Mouse (Mus musculus): ENCODE results near the gene Fam104a. TPM values are rescaled to one million over a fixed set of nuclear protein-coding genes. Genes with fewer than 3 reads are reported as not detected.

Fam104a gene
- total RNA-seq, 2 experiments from 2014 or later, result 32.5 to 33.5 TPM

DNA sequence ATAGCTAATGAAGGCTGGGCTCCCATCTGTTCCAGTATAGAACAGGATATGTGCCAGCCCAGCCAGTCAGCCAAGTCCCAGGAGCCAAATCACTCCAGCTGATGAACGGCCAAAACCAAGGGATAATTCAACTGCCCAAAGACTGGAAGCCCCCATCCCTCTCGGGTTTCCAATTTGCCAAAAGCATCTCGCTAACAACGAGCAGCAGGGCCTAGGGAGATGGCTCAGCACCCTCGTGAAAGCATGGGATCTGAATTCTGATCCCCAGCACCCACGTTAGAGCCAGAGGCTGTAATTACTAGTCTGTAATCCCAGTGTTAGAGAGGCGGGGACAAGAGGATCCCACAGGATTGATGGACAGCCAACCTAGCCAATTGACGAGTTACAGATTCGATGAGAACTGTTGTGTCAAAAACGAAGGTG is 49.2 kb downstream of the Fam104a start:
- no peak for DNase-seq (ENCODE audit: low spot score in 2 of 2)

DNA sequence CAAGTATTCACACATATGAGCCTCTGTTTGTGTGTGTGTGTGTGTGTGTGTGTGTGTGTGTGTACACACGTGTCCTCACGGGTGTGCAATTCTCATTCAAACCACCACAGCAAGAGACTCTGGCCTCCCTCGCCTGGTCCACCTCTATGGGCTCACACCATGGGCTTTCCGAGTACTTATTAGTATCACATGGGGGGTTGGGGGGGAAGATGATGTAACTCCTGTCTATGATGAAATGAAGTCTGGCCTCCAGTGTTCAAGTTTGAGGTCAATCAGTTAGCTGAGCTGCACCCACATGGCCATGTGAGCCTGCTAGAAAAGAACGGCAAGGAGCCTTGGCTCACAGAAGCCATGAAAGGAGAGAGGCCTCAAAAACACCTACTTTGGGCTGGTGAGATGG is 50.6 kb downstream of the Fam104a start:
- no peak for DNase-seq (ENCODE audit: low spot score in 2 of 2)

DNA sequence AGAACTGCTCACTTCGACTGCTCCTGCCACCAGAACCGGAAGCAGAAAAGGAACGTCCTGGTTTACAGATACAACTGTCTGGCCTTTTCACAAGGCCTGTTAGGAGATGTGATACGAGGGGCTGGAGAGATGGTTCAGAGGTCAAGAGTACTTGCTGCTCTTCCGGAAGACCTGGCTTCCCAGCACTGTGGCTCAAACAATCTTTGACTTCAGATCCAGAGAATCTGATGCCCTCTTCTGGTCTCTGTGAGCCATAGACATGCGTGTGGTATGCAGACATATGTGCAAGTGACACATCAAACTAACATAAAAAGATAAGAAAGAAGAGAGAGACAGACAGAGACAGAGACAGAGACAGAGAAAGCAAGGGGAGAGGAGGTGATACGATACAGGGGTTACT is 51.7 kb downstream of the Fam104a start:
- no peak for DNase-seq (ENCODE audit: low spot score in 2 of 2)

DNA sequence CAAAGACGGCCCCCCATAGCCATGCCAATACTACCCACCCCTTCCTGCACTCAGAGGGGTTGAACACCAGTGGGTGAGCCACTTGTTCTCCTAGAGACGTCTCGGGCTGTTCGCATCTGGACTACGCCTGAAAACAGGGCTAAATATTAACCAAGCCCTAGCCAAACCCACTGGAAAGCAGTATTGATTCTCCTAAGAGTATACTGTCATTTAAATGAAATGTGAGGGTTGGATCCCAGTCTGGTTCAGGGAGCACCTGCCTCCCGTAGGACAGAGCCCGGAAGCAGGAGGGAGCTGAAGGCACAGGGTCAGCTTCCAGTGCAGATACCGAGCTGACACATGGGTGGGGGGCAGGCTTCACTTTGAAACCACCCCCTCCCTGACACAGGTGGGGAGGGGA is 52.1 kb downstream of the Fam104a start:
- DNase-seq (ENCODE audit: low spot score in 2 of 2), result no peak

DNA sequence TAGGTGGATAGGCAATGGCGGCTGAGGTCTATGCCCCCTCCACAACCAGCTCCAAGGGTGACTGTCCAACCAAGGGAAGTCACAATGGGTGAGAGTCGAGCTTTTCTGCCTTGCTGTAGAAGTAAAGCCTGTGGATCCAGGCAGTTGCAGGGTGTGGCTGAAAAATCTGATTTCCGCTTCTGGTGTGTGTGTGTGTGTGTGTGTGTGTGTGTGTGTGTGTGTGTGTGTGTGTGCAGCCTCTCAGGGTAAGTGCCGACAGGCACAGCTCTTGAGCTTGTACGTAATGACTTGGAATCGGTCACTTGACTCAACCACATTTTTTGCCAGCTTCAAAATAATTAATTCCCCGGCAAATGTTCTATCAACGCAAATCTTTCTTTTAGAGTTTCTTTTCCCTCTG is 52.7 kb downstream of the Fam104a start:
- no peak for DNase-seq (ENCODE audit: low spot score in 2 of 2)

DNA sequence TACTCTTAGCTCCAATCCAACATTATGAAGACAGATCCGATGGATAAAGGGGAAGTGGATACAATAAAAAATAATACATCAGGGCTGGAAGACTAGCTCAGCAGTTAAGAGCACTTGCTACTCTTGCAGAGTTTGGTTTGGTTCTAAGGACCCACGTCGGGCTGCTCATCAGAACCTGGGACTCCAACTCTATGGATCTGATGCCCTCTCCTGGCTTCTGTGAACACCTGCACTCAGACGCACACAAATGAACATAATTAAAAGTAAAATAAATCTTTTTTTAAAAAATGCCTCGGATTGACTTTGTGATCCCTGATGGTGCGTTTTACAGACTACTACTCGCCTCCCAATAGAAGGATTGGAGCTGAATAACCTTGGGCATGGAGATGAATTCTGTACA is 53.3 kb downstream of the Fam104a start:
- DNase-seq (ENCODE audit: low spot score in 2 of 2), result no peak

DNA sequence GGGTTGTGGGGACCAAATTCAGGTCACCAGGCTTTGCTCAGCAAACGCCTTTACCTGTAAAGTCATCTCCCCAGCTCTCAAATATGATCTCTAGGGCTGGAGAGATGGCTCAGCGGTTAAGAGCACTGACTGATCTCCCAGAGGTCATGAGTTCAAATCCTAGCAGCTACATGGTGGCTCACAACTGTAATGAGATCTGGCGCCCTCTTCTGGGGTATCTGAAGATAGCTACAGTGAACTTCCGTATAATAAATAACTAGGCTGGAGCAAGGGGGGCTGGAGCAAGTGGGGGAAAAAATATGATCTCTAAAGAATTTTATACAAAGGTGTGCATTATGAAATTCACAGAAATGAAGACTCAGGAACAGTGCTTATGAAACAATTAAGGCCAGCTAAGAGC is 56.2 kb downstream of the Fam104a start:
- DNase-seq (ENCODE audit: low spot score in 2 of 2), result no peak

DNA sequence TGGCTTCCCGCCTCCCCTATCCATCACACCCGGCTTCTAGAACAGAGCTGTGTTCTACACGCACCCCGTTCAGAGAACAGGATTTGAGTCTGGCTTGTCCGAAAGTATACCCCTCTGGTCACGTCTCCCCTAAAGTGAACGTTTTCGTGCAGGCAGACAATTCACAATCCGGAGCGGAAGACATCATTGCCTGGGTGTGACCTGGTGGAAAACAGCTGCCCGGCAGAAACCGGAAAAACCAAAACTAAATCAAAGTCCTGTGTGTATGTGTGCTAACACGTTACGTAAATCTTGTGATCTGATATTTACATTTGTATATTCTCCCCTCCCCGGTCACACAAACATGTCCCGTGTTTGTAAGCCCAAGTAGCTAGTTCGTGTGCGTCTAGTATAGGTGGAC is 58.5 kb downstream of the Fam104a start:
- no peak for DNase-seq (ENCODE audit: low spot score in 2 of 2)

DNA sequence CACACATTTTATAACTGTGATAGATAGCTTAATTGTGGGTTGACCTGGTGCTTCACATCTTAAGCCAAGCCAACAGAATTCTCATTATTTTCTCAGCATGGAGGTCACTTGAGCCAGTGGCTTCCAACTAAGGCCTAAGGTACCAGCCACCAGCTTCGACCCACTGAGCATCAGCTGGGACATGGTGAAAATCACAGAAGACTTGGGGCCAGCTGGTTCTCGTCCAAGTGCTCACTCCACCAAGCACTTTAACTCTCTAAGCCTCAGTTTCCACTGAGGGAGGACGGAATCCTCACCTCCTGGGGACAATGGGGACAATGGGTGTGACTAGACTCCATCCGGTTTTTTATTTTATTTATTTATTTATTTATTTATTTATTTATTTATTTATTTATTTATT is 61.9 kb downstream of the Fam104a start:
- DNase-seq (ENCODE audit: low spot score in 2 of 2), result no peak

DNA sequence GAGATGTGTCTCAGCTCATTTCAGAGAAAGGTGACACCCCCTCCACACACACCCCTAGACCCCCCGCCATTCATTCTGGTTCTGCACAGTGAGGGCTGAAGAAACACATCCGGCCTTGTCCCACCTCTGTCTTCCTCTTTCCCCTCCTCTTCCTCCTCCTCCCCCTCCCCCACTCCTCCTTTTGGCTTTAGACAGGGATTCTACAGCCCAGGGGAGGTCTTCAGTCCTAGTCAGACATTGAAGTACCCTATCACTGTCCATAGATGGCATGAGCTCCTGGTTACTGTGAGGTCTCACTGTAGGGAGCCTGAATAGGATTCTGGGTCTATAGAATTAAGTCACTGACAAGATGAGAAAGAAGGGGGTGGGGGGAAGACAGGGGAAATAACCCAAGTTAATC is 63.0 kb downstream of the Fam104a start:
- DNase-seq (ENCODE audit: low spot score in 2 of 2), result no peak

DNA sequence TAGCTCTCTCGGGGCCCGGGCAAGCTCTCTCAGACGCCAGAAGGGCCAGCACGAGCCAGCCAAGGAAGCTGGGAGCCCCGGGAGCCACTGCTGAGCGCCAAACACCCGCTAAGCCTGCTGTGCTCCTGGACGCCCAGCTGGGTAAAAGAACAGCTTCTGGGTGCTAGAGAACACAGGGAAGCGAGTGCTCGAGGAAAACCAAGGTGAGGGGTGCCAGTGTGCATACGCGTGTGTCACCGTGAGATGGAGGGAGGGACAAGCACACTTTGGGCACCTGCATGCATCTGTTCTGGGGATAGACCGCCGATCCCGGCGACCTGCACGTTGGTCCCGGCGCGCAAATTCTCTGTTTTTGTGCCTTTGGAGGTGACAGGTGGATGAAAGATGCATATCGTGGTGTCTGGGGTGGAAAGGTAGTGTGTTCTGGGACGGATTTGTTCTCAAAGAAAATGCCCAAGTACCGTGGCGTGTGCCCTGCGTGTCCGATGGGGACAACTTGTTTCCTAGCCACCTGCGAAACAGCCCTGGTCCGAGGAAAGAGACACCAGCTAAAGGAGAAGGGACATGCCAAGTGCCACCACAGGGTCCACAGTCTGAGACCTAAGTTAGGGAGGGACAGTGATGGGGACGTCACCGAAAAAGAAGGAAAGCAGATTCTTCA is 64.4 kb downstream of the Fam104a start:
- DNase-seq (ENCODE audit: low spot score in 2 of 2), result no peak

DNA sequence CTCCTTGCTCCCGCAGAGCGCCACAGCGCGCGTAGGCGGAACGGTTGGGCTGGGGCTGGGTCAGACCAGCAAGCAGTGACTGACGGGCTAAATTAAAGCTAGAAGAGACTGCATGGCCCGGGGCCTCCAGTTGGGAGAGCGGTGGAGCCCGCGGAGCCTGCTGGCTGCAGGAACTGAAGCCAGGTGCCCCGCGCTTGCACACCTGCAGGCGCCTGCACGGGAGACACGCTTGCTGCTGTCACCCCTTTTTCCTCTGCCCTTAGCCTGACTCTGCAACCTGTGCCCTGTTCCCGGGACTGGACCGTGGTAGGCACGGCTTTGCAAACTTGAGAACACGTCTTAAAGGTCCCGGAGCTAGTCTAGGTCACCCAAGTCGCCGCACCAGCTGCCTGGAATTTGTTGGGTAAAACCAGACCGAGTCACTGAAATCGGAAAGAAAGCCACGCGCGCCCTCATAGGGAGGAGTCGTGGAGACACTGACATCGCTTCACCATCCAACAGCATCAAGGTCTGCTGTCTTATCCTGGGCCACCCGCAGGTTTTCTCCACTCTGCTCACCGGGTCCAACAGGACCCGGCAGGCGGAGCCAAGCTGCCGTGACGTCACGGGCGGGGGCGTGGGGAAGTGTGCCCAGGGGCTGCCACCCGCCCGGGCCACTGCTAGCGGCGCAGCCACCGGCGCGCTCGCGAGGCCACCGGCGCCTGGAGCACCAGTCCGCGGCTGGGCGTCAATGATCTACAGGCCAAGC is 65.1 kb downstream of the Fam104a start, which contains the start of gene Sstr2:
Gene Sstr2, plus strand, starts transcription at position 671 of the 748 bp plus-strand sequence.
- DNase-seq (ENCODE audit: low spot score in 2 of 2), result peak; percentile 24 to 41

DNA sequence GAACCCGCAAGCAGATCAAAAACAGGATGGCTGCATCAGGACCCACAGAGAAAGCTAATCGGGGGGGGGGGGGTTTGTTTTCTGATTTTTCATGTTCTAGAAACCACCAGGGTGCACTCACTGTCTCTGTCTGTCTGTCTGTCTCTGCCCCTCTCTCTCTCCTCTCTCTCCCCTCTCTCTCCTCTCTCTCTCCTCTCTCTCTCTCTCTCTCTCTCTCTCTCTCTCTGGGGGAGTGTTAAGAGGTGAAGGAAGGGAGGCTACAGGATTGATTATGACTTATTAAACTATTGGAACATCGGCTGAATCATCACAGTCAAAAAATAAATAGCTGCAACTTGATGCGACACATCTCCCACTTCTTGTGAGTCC is 65.7 kb downstream of the Fam104a start:
- DNase-seq (ENCODE audit: low spot score in 2 of 2), result no peak

DNA sequence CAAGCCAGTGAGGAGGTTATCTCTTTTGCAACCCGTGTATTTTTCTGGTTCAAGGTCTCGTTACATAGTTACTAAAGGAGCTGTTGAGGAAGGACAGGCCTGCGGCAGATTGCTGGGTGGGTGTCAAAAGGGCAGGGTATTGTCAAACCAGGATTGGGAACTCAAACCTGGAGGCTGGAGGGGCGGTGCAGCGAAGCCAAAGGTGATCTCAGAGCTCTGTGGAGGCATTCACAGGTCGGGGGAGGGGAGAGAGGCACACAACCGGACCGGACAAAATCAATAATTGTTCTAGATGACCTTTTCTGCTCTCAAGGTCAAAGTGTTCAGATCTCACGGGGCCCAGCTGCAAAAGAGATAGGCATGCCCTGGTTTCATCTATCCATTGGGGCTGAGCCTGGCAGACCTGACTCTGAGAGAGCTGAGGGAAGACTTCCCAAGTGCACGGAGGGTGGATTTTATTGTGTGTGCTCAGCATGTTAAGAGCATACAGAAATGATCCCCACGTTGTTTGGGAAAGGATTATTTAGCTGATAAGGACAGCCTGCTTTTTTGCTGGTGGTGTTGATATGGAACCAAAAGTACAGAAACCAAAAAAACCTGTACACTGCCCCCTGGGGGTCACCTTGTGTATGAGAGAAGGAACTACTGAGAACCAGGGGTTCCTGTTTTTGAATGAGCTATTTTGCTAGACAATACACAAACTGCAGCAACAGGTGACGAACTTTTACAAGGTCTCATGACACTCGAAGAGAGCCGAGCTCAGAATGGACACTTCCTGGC is 66.6 kb downstream of the Fam104a start:
- peak; percentile 37 to 40 for DNase-seq (ENCODE audit: low spot score in 2 of 2)

DNA sequence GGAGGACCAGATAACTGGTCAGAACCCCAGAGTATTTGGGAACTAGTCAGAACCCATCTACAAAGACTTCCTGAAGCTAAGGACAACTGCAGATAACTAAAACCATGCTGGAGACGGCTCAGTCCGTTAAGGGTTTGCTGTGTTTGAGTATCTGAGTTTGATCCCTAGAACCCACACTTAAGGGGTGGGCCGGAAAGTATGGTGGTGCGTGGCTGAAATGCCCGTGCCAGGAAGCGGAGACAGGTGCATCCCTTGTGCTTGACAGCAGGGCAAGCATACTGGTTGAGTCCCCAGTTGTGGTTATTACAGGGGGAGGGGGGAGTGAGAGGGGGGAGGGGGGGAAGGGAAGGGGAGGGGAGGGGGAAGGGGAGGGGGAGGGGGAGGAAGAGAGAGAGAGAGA is 69.5 kb downstream of the Fam104a start:
- no peak for DNase-seq (ENCODE audit: low spot score in 2 of 2)

DNA sequence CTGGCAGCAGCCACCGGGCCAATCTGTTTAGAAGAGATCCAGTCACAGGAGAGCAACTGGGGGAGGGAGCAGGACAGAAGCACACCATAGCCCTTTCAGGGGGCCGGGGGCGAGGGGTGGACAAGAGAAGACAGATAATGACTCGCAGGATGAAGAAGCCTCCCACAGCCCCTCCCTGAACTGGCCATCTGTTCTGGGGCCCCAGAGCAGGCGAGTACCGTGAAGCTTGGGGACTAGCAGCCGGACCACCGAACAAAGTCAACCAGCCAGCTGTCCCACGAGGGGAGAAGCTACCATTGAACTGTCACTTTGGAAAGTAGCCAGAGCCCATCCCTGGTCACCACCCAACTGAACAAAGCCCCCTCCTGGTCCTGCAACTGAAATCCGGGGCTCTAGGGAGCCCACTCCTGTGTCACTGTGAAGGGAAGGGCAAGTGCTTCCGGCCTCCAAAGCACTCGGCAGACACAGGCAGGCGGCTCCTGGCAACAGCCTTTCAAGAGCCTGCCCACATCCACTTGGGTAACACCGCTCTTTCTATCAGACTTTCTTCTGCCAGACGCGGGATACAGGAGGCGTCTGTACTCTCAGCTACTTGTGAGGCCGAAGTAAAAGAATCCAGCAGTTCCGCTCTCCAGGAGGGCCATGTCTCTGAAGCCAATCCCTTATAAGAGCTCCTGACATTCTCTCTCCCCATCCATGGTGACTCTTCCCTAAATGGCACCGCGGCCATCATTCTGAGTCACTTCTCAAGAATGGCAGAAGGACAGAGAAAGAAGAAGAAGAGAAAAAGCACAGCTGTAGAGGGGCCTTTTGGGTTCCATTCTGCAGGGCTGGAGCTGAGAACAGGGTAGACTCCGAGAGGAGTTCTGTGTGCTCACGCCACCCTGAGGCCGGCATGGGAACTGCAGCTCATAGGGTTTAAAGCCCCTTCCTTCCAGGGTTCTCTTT is 72.0 kb downstream of the Fam104a start:
- DNase-seq (ENCODE audit: low spot score in 2 of 2), result peak; percentile 25 to 36

Other genes starting within 250 kb of the Fam104a start
- gene Sstr2, start 64.8 kb downstream of the Fam104a start, total RNA-seq (2021), result 1 to 10 TPM; 3.6 to 4.8 TPM
- gene Cog1, start 35.0 kb downstream of the Fam104a start, total RNA-seq (2021), result 10 to 100 TPM; 34.9 to 41.8 TPM
- 10 to 100 TPM; 23.9 to 26.0 TPM for gene Slc39a11, start 34.1 kb downstream of the Fam104a start, total RNA-seq (2021)
- 10 to 100 TPM; 24.7 to 25.9 TPM for gene D11Wsu47e, start 257 bp upstream of the Fam104a start, total RNA-seq (2021)
- under 1 TPM; 0.62 to 0.68 TPM for gene Cpsf4l, start 25.9 kb upstream of the Fam104a start, total RNA-seq (2021)
- gene Cdc42ep4, start 67.7 kb upstream of the Fam104a start, total RNA-seq (2021), result 10 to 100 TPM; 86.9 to 95.5 TPM

All from adrenal gland, postnatal 4 days (tissue).